Mouse (Mus musculus) forebrain, embryonic 10.5 days (tissue): ENCODE data around the gene Krtap3-2. TPM values are rescaled to one million over a fixed set of nuclear protein-coding genes. Genes with fewer than 3 reads are reported as not detected.

Experiments
- DNase-seq: peaks from one replicate; pipeline ENCODE4 v3.0.0-alpha.2; 2017; ENCODE audit warnings: low spot score; ENCODE audit errors: extremely low spot score
- H3K27ac ChIP-seq: fragments of 300-500 bp; sonication (generic); 2 replicates; pipeline ENCODE4 v1.5.1; 2016; ENCODE audit warnings: mild to moderate bottlenecking
- H3K27me3 ChIP-seq: fragments of 300-500 bp; sonication (generic); 2 replicates; pipeline ENCODE4 v1.6.1; 2016; ENCODE audit warnings: mild to moderate bottlenecking; ENCODE audit not compliant: poor library complexity, severe bottlenecking
- H3K36me3 ChIP-seq: fragments of 300-500 bp; sonication (generic); replicated peaks from 2 replicates; pipeline ENCODE4 v1.6.1; 2016; ENCODE audit warnings: mild to moderate bottlenecking, moderate library complexity
- H3K4me1 ChIP-seq: fragments of 300-500 bp; sonication (generic); 2 replicates; pipeline ENCODE4 v1.6.1; 2016
- H3K4me3 ChIP-seq: fragments of 300-500 bp; sonication (generic); 2 replicates; pipeline ENCODE4 v1.5.1; 2016; ENCODE audit warnings: mild to moderate bottlenecking, moderate library complexity
- H3K9me3 ChIP-seq: fragments of 300-500 bp; sonication (generic); 2 replicates; pipeline ENCODE4 v1.6.1; 2016; ENCODE audit warnings: mild to moderate bottlenecking, moderate library complexity
- WGBS: fragments of 180-500 bp; shearing (Covaris S2); methylation state at CpG from one replicate; pipeline ENCODE4 v1.1.7; 2016; 5-methylcytosine and 5-hydroxymethylcytosine counted together
- polyA plus RNA-seq: library from polyadenylated mRNA; unstranded; fragments of >200 nt; fragmentation: Nextera tagmentation; extraction: Ambion mirVana; gene quantifications from 2 replicates; pipeline ENCODE4 v1.2.1, GENCODE M21; 2016

Krtap3-2 gene
- polyA plus RNA-seq, 1 experiment from 2014 or later: not detected

- 85% methylated on average over 9 of the region's 9 CpGs for WGBS
Observed at GRCm38 (mm10) chr11:99559366-99559765, 2.7 kb upstream of the Krtap3-2 start, which contains the start of gene Gm11939. Gm11939 (minus strand) TSS chr11:99559466.

GRCm38 (mm10) chr11:99557976-99558745 lies 1.5 kb upstream of the Krtap3-2 start:
- Histone ChIP-seq H3K4me1 (no peaks in the 10 kb centered on the region), H3K36me3 (no peaks in the 10 kb centered on the region), H3K9me3 (no peaks in the 10 kb centered on the region), H3K4me3 (no peak overlapping the region), H3K27ac (no peak overlapping the region), H3K27me3 (no peaks in the 10 kb centered on the region)
- 91% methylated on average over 3 of the region's 3 CpGs for WGBS
- no peak for DNase-seq

More at GRCm38 (mm10) chr11:99559366-99559765, 2.7 kb upstream of the Krtap3-2 start, which contains the start of gene Gm11939:
- H3K4me3 ChIP-seq: no peak within 1 kb of the TSS
- H3K27ac ChIP-seq: no peak within 1 kb of the TSS
- no peaks in the 10 kb centered on the region for H3K4me1 ChIP-seq
- H3K27me3 ChIP-seq: no peaks in the 10 kb centered on the region
- H3K36me3 ChIP-seq: no peaks in the 10 kb centered on the region
- no peak for DNase-seq
- H3K9me3 ChIP-seq: no peaks in the 10 kb centered on the region

- no peak for DNase-seq
- no peaks in the 10 kb centered on the region for H3K36me3 ChIP-seq
- H3K9me3 ChIP-seq: no peaks in the 10 kb centered on the region
- H3K27me3 ChIP-seq: no peaks in the 10 kb centered on the region; the same call in 1 of the 2 replicates
- 93% methylated on average over 2 of the region's 2 CpGs for WGBS
- H3K4me1 ChIP-seq: no peaks in the 10 kb centered on the region
- no peak overlapping the region for H3K4me3 ChIP-seq
- H3K27ac ChIP-seq: no peak overlapping the region
Observed at GRCm38 (mm10) chr11:99556195-99556594, 458 bp downstream of the Krtap3-2 start.

GRCm38 (mm10) chr11:99550765-99551164 lies 5.9 kb downstream of the Krtap3-2 start, which contains the start of gene Krtap3-3:
Krtap3-3 (minus strand) TSS chr11:99550865.
- DNase-seq: no peak
- WGBS: 68% methylated on average over 4 of the region's 4 CpGs
- H3K9me3 ChIP-seq: no peaks in the 10 kb centered on the region
- H3K27me3 ChIP-seq: no peaks in the 10 kb centered on the region; the same call in 1 of the 2 replicates
- peaks cover 3% of the 10 kb centered on the region; the same call in 1 of the 2 replicates for H3K4me1 ChIP-seq
- no peak within 1 kb of the TSS for H3K27ac ChIP-seq
- no peaks in the 10 kb centered on the region for H3K36me3 ChIP-seq
- H3K4me3 ChIP-seq: no peak within 1 kb of the TSS

GRCm38 (mm10) chr11:99547892-99548291 lies 8.8 kb downstream of the Krtap3-2 start:
- Histone ChIP-seq H3K27ac (no peak overlapping the region), H3K27me3 (no peaks in the 10 kb centered on the region; the same call in 1 of the 2 replicates), H3K9me3 (no peaks in the 10 kb centered on the region), H3K36me3 (no peaks in the 10 kb centered on the region), H3K4me3 (no peak overlapping the region), H3K4me1 (peaks cover 3% of the 10 kb centered on the region; the same call in 1 of the 2 replicates)
- no peak for DNase-seq

GRCm38 (mm10) chr11:99539721-99540120 lies 16.9 kb downstream of the Krtap3-2 start:
- WGBS: 78% methylated on average over 9 of the region's 9 CpGs
- no peak overlapping the region for H3K27ac ChIP-seq
- DNase-seq: no peak
- no peaks in the 10 kb centered on the region for H3K36me3 ChIP-seq
- H3K4me3 ChIP-seq: no peak overlapping the region
- no peaks in the 10 kb centered on the region for H3K9me3 ChIP-seq
- no peaks in the 10 kb centered on the region for H3K27me3 ChIP-seq
- 0 out of 2 replicates have a peak, but pooled peaks cover 3% of the 10 kb centered on the region for H3K4me1 ChIP-seq

GRCm38 (mm10) chr11:99521288-99521860 lies 35.3 kb downstream of the Krtap3-2 start, which contains the start of gene Krt39:
Krt39 (minus strand) TSS chr11:99521338.
- no peaks in the 10 kb centered on the region for H3K4me1 ChIP-seq
- no peak within 1 kb of the TSS for H3K27ac ChIP-seq
- no peaks in the 10 kb centered on the region for H3K36me3 ChIP-seq
- no peak for DNase-seq
- H3K27me3 ChIP-seq: no peaks in the 10 kb centered on the region
- H3K4me3 ChIP-seq: no peak within 1 kb of the TSS
- 91% methylated on average over 13 of the region's 13 CpGs for WGBS
- no peaks in the 10 kb centered on the region for H3K9me3 ChIP-seq

GRCm38 (mm10) chr11:99514098-99514497 lies 42.6 kb downstream of the Krtap3-2 start:
- 90% methylated on average over 8 of the region's 8 CpGs for WGBS
- H3K4me3 ChIP-seq: no peak overlapping the region

More at GRCm38 (mm10) chr11:99514098-99514497, 42.6 kb downstream of the Krtap3-2 start:
- Histone ChIP-seq H3K4me1 (no peaks in the 10 kb centered on the region), H3K9me3 (no peaks in the 10 kb centered on the region), H3K36me3 (no peaks in the 10 kb centered on the region), H3K27ac (no peak overlapping the region), H3K27me3 (no peaks in the 10 kb centered on the region)
- no peak for DNase-seq

Other genes with a start within 250 kb of the Krtap3-2 start
- not detected in 2 replicates for gene Krt25, start 233.9 kb downstream of the Krtap3-2 start, polyA plus RNA-seq
- not detected in 2 replicates for gene Krt26, start 218.9 kb downstream of the Krtap3-2 start, polyA plus RNA-seq
- not detected in 2 replicates for gene Krt27, start 205.7 kb downstream of the Krtap3-2 start, polyA plus RNA-seq
- 0.22 and 0.36 TPM in 2 replicates for gene Krt28, start 181.9 kb downstream of the Krtap3-2 start, polyA plus RNA-seq
- 20.6 and 22.0 TPM in 2 replicates for gene Krt10, start 167.5 kb downstream of the Krtap3-2 start, polyA plus RNA-seq
- gene Krt12, start 134.6 kb downstream of the Krtap3-2 start, polyA plus RNA-seq: not detected in 2 replicates
- gene Krt20, start 118.7 kb downstream of the Krtap3-2 start, polyA plus RNA-seq: 0.35 and 0.64 TPM in 2 replicates
- 0.20 TPM in 1 of 2 replicates, not detected in the other for gene Krt23, start 63.7 kb downstream of the Krtap3-2 start, polyA plus RNA-seq
- not detected in 2 replicates for gene Krt39, start 35.5 kb downstream of the Krtap3-2 start, polyA plus RNA-seq
- gene Krt40, start 13.7 kb downstream of the Krtap3-2 start, polyA plus RNA-seq: not detected in 2 replicates
- not detected in 2 replicates for gene Krtap3-3, start 6.0 kb downstream of the Krtap3-2 start, polyA plus RNA-seq
- gene Gm11939, start 2.6 kb upstream of the Krtap3-2 start, polyA plus RNA-seq: not detected in 2 replicates
- gene Krtap3-1, start 9.8 kb upstream of the Krtap3-2 start, polyA plus RNA-seq: not detected in 2 replicates
- not detected in 2 replicates for gene Krtap1-5, start 24.2 kb upstream of the Krtap3-2 start, polyA plus RNA-seq
- not detected in 2 replicates for gene Krtap1-4, start 26.8 kb upstream of the Krtap3-2 start, polyA plus RNA-seq
- gene Krtap1-3, start 34.5 kb upstream of the Krtap3-2 start, polyA plus RNA-seq: not detected in 2 replicates
- not detected in 2 replicates for gene Krtap9-3, start 41.3 kb upstream of the Krtap3-2 start, polyA plus RNA-seq
- gene Gm11938, start 46.5 kb upstream of the Krtap3-2 start, polyA plus RNA-seq: not detected in 2 replicates
- not detected in 2 replicates for gene Gm11937, start 53.3 kb upstream of the Krtap3-2 start, polyA plus RNA-seq
- gene Krtap2-4, start 58.0 kb upstream of the Krtap3-2 start, polyA plus RNA-seq: not detected in 2 replicates
- gene Gm11562, start 63.6 kb upstream of the Krtap3-2 start, polyA plus RNA-seq: not detected in 2 replicates
- not detected in 2 replicates for gene Krtap4-1, start 71.4 kb upstream of the Krtap3-2 start, polyA plus RNA-seq
- gene Krtap4-2, start 78.2 kb upstream of the Krtap3-2 start, polyA plus RNA-seq: not detected in 2 replicates
- not detected in 2 replicates for gene Krtap4-7, start 87.2 kb upstream of the Krtap3-2 start, polyA plus RNA-seq
- not detected in 2 replicates for gene Gm11555, start 93.4 kb upstream of the Krtap3-2 start, polyA plus RNA-seq
- not detected in 2 replicates for gene Gm11563, start 102.1 kb upstream of the Krtap3-2 start, polyA plus RNA-seq
- not detected in 2 replicates for gene Krtap4-6, start 109.1 kb upstream of the Krtap3-2 start, polyA plus RNA-seq
- not detected in 2 replicates for gene Gm14190, start 133.9 kb upstream of the Krtap3-2 start, polyA plus RNA-seq
- not detected in 2 replicates for gene Gm14180, start 177.4 kb upstream of the Krtap3-2 start, polyA plus RNA-seq
- not detected in 2 replicates for gene Gm11595, start 216.1 kb upstream of the Krtap3-2 start, polyA plus RNA-seq
- gene Krtap4-8, start 223.9 kb upstream of the Krtap3-2 start, polyA plus RNA-seq: not detected in 2 replicates
- not detected in 2 replicates for gene Krtap4-9, start 228.3 kb upstream of the Krtap3-2 start, polyA plus RNA-seq
- gene Gm11596, start 236.6 kb upstream of the Krtap3-2 start, polyA plus RNA-seq: not detected in 2 replicates
- gene Gm11569, start 242.1 kb upstream of the Krtap3-2 start, polyA plus RNA-seq: not detected in 2 replicates
- not detected in 2 replicates for gene Gm11554, start 247.6 kb upstream of the Krtap3-2 start, polyA plus RNA-seq